Mouse (Mus musculus) thymus, postnatal 0 days (tissue): ENCODE measurements around the gene Tmem130. TPM values are rescaled to one million over a fixed set of nuclear protein-coding genes. Genes with fewer than 3 reads are reported as not detected.
A peak's percentile ranks its signal among the peaks of the same experiment; 100 is the strongest.

Experiments used
- DNase-seq: peaks from one replicate; pipeline ENCODE4 v3.0.0-alpha.2; 2015; ENCODE audit warnings: low spot score
- polyA plus RNA-seq: library from polyadenylated mRNA; unstranded; fragments of >200 nt; fragmentation: Nextera tagmentation; extraction: Ambion mirVana; gene quantifications from 2 replicates; pipeline ENCODE4 v1.2.1, GENCODE M21; 2015

The Tmem130 gene
- polyA plus RNA-seq, 1 experiment from 2014 or later = 0.14 TPM

GRCm38 (mm10) chr5:144733953-144734352 is 27.7 kb downstream of the Tmem130 start:
- DNase-seq = peak; percentile 23

- DNase-seq = no peak
Measured at GRCm38 (mm10) chr5:144729216-144729615, 32.4 kb downstream of the Tmem130 start.

GRCm38 (mm10) chr5:144728237-144728636 is 33.4 kb downstream of the Tmem130 start:
- DNase-seq = no peak

GRCm38 (mm10) chr5:144727119-144727518 is 34.5 kb downstream of the Tmem130 start:
- peak; percentile 30 for DNase-seq

- no peak for DNase-seq
Measured at GRCm38 (mm10) chr5:144725554-144725953, 36.1 kb downstream of the Tmem130 start.

- no peak for DNase-seq
Measured at GRCm38 (mm10) chr5:144724926-144725325, 36.7 kb downstream of the Tmem130 start.

- no peak for DNase-seq
Measured at GRCm38 (mm10) chr5:144720281-144720680, 41.3 kb downstream of the Tmem130 start.

- no peak for DNase-seq
Measured at GRCm38 (mm10) chr5:144719781-144720180, 41.8 kb downstream of the Tmem130 start.

- no peak for DNase-seq
Measured at GRCm38 (mm10) chr5:144717186-144717585, 44.4 kb downstream of the Tmem130 start.

- no peak for DNase-seq
Measured at GRCm38 (mm10) chr5:144713371-144713770, 48.2 kb downstream of the Tmem130 start.

GRCm38 (mm10) chr5:144707603-144708002 is 54.0 kb downstream of the Tmem130 start:
- no peak for DNase-seq

- DNase-seq = no peak
Measured at GRCm38 (mm10) chr5:144703464-144704368, 57.9 kb downstream of the Tmem130 start.

- no peak for DNase-seq
Measured at GRCm38 (mm10) chr5:144695289-144696060, 66.1 kb downstream of the Tmem130 start.

- DNase-seq = no peak
Measured at GRCm38 (mm10) chr5:144694161-144694560, 67.5 kb downstream of the Tmem130 start.

- DNase-seq = no peak
Measured at GRCm38 (mm10) chr5:144691421-144691820, 70.2 kb downstream of the Tmem130 start.

- no peak for DNase-seq
Measured at GRCm38 (mm10) chr5:144688371-144688770, 73.2 kb downstream of the Tmem130 start.

Other genes with a start within 250 kb of the Tmem130 start
- 0.81 and 0.94 TPM in 2 replicates for gene Nptx2, start 215.9 kb downstream of the Tmem130 start, polyA plus RNA-seq
- gene Trrap, start 5.9 kb upstream of the Tmem130 start, polyA plus RNA-seq = 41.6 and 51.7 TPM in 2 replicates
- gene Smurf1, start 204.0 kb upstream of the Tmem130 start, polyA plus RNA-seq = 7.7 and 10.0 TPM in 2 replicates